Comparison of ENCODE assay signal across 9 mouse cellular contexts in the genomic region with DNA sequence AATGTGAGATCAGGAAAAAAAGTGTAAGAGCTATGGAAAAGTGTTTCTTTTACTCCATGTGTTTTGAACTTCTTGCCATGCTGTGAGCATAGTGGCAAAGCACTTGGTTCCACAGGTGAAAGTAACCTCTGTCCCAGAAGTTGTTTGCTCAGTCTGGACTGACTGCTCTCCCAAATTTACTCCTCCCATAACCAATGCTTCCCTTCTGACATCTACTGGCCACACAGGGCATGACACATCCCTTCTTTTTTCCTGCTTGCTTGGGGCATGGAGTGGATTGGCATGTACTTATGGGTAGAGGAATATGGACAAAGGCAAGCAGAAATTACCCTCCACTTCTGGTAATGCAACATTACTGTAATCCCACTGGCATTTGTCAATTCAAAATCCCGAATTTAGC. TPM values are rescaled to one million over a fixed set of nuclear protein-coding genes. Genes with fewer than 3 reads are reported as not detected.
DNase-seq lines count a peak whose midpoint lies in the region; ATAC-seq and TF ChIP-seq lines count a peak whose summit lies in the region.
"Had no signal": no experiment of that assay in that cellular context is flagged by ENCODE, and none has a peak within 500 bp of the region (broad histone marks: within the 10 kb centered on the region; RNA-seq: fewer than 3 reads in every experiment).

No protein-coding gene starts in this region.

- H3K9ac ChIP-seq in liver, embryonic 14.5 days (replicated peaks) = no peak overlapping the region
- H3K9ac ChIP-seq: heart, embryonic 13.5 days had no signal

- H3K4me3 ChIP-seq in liver, embryonic 14.5 days (ENCODE audit: insufficient read depth in 1 of 2, low read depth in 2 of 2, low read length in 2 of 2) = no peak overlapping the region
- H3K4me3 ChIP-seq: heart, embryonic 13.5 days had no signal

- DNase-seq in cerebellum, postnatal 14 days = peak; percentile 15 to 29
- no peak for DNase-seq in cerebellum, adult 11 months
- peak; percentile 80 for DNase-seq in testis, postnatal 10 days (ENCODE audit: low spot score)
- DNase-seq in testis, postnatal 14 days (ENCODE audit: low spot score) = no peak
- DNase-seq in heart, postnatal 4 days = peak; percentile 80
- DNase-seq in liver, embryonic 14.5 days (ENCODE audit: low read depth in 3 of 3, low spot score in 3 of 3) = no peak
- peak; percentile 43 for DNase-seq in thymus, postnatal 14 days

- WGBS in liver, embryonic 14.5 days (ENCODE audit: insufficient replicate concordance) = 0% methylated on average over 1 of the region's 1 CpGs

- no peak overlapping the region for H3K4me2 ChIP-seq in liver, embryonic 14.5 days (ENCODE audit: low read depth)
- H3K4me2 ChIP-seq: heart, embryonic 13.5 days had no signal

- no peaks in the 10 kb centered on the region for H3K36me3 ChIP-seq in liver, embryonic 14.5 days (replicated peaks; ENCODE audit: control insufficient read depth, insufficient read depth, low read depth)
- H3K36me3 ChIP-seq: heart, embryonic 13.5 days had no signal

- TF ChIP-seq CTCF in liver, embryonic 14.5 days (IDR thresholded peaks at IDR 0.05; ENCODE audit: low read depth) = peak; percentile 72

- H3K9me3 ChIP-seq in liver, embryonic 14.5 days (ENCODE audit: control insufficient read depth, low read length) = no peaks in the 10 kb centered on the region
- H3K9me3 ChIP-seq: heart, embryonic 13.5 days had no signal

- ATAC-seq in liver, embryonic 14.5 days (ENCODE audit: insufficient read depth) = no peak
- no peak for ATAC-seq in erythroid progenitor cell, adult 5-6 weeks (replicated peaks; ENCODE audit: low FRiP score, poor library complexity, severe bottlenecking)

- no peaks in the 10 kb centered on the region for H3K27me3 ChIP-seq in liver, embryonic 14.5 days (ENCODE audit: control insufficient read depth, insufficient read depth, low read length)
- H3K27me3 ChIP-seq: heart, embryonic 13.5 days had no signal

- no peak for TF ChIP-seq EP300 in liver, embryonic 14.5 days (IDR thresholded peaks at IDR 0.05; ENCODE audit: low read depth)

- H3K4me1 ChIP-seq in liver, embryonic 14.5 days (replicated peaks; ENCODE audit: control insufficient read depth in 2 of 2, insufficient read depth in 2 of 2, low read length in 1 of 2) = no peaks in the 10 kb centered on the region
- H3K4me1 ChIP-seq: heart, embryonic 13.5 days had no signal

- no peak overlapping the region for H3K27ac ChIP-seq in liver, embryonic 14.5 days
- H3K27ac ChIP-seq: heart, embryonic 13.5 days had no signal

RNA-seq across cellular contexts. Expression of gene Ppp2r3d, which starts 20.1 kb away (rescaled TPM):
- 100 to 1,000 TPM; 143 to 155 TPM for total RNA-seq in heart, postnatal 4 days (2021)
- polyA plus RNA-seq in liver, embryonic 14.5 days (2012; rRNA removed) = 38.8 and 40.1 TPM in 2 replicates
- 19.0 and 23.2 TPM in 2 replicates for polyA plus RNA-seq in liver, embryonic 14.5 days (2014; fragmentation: Nextera tagmentation; extraction: Ambion mirVana)
- total RNA-seq in erythroid progenitor cell, adult 5-6 weeks (2015; ENCODE audit: low replicate concordance) = 5.4 and 5.9 TPM in 2 replicates
- total RNA-seq in erythroid progenitor cell, adult 5-6 weeks (2017; ENCODE audit: low replicate concordance) = 9.6 TPM in 1 of 2 replicates, not detected in the other

RNA-seq across cellular contexts. Expression of gene Gm21836, which starts 37.0 kb away (rescaled TPM):
- not detected for total RNA-seq in heart, postnatal 4 days (2021)
- not detected in 2 replicates for polyA plus RNA-seq in liver, embryonic 14.5 days (2012; rRNA removed)
- not detected in 2 replicates for polyA plus RNA-seq in liver, embryonic 14.5 days (2014; fragmentation: Nextera tagmentation; extraction: Ambion mirVana)
- not detected in 2 replicates for total RNA-seq in erythroid progenitor cell, adult 5-6 weeks (2015; ENCODE audit: low replicate concordance)
- total RNA-seq in erythroid progenitor cell, adult 5-6 weeks (2017; ENCODE audit: low replicate concordance) = not detected in 2 replicates
- polyA plus RNA-seq: heart, embryonic 13.5 days had no signal

Comparison
In these comparisons a context has a peak if more than half of its experiments do, and no peak if none do; other contexts are left out.
1. DNase-seq: peak in cerebellum, postnatal 14 days (2 of 2), testis, postnatal 10 days (single experiment), heart, postnatal 4 days (single experiment) and thymus, postnatal 14 days (single experiment); none in cerebellum, adult 11 months (single experiment), testis, postnatal 14 days (single experiment) and liver, embryonic 14.5 days (0 of 3).
2. RNA of gene Ppp2r3d, which starts 20.1 kb away (total RNA-seq): 143 to 155 TPM in heart, postnatal 4 days; 5.4 to 9.6 TPM in erythroid progenitor cell, adult 5-6 weeks; every median in the first group is over 10 times any median in the second.